Mouse (Mus musculus): ENCODE data around the gene Chst13.

- TF ChIP-seq MYOG (IDR thresholded peaks at IDR 0.05; ENCODE audit: control insufficient read depth, extremely low read depth, insufficient read length) (no peak), CTCF (IDR thresholded peaks at IDR 0.05; ENCODE audit: control insufficient read depth, insufficient read depth, insufficient read length) (no peak)
Measured at GRCm38 (mm10) chr6:90359445-90359844, 34.5 kb upstream of the Chst13 start.
